Mouse (Mus musculus) liver, postnatal 0 days (tissue): ENCODE results near the gene Itsn2. TPM values are rescaled to one million over a fixed set of nuclear protein-coding genes. Genes with fewer than 3 reads are reported as not detected.

Experiments used
- ATAC-seq: fragments of 200-750 bp; cut with Nextera tagmentation; 2 replicates; pipeline ENCODE4 v1.8.0; 2017; ENCODE audit warnings: mild to moderate bottlenecking, moderate library complexity
- DNase-seq: peaks from one replicate; pipeline ENCODE4 v3.0.0-alpha.2; 2016
- H3K27ac ChIP-seq: fragments of 300-500 bp; sonication (generic); 2 replicates; pipeline ENCODE4 v1.5.1; 2014; ENCODE audit warnings: antibody characterized with exemption, moderate library complexity, mild to moderate bottlenecking, low read depth
- H3K27me3 ChIP-seq: fragments of 300-500 bp; sonication (generic); 2 replicates; pipeline ENCODE4 v1.6.1; 2014; ENCODE audit warnings: low read length, control low read depth, mixed read lengths; ENCODE audit not compliant: insufficient read depth
- H3K36me3 ChIP-seq: fragments of 300-500 bp; sonication (generic); replicated peaks from 2 replicates; pipeline ENCODE4 v1.6.1; 2014; ENCODE audit warnings: mild to moderate bottlenecking, control low read depth, low read length, moderate library complexity, mixed read lengths; ENCODE audit not compliant: insufficient read depth
- H3K4me1 ChIP-seq: fragments of 300-500 bp; sonication (generic); 2 replicates; pipeline ENCODE4 v1.6.1; 2014; ENCODE audit warnings: antibody characterized with exemption, mild to moderate bottlenecking, control low read depth; ENCODE audit not compliant: insufficient read depth
- H3K4me2 ChIP-seq: fragments of 300-500 bp; sonication (generic); 2 replicates; pipeline ENCODE4 v1.6.1; 2014; ENCODE audit warnings: low read depth, mild to moderate bottlenecking, low read length, moderate library complexity, mixed read lengths
- H3K4me3 ChIP-seq: fragments of 300-500 bp; sonication (generic); 2 replicates; pipeline ENCODE4 v1.5.1; 2014; ENCODE audit warnings: low read depth, low read length
- H3K9ac ChIP-seq: fragments of 300-500 bp; sonication (generic); replicated peaks from 2 replicates; pipeline ENCODE4 v1.6.1; 2014; ENCODE audit warnings: mild to moderate bottlenecking, moderate library complexity
- H3K9me3 ChIP-seq: fragments of 300-500 bp; sonication (generic); 2 replicates; pipeline ENCODE4 v1.6.1; 2016; ENCODE audit warnings: mild to moderate bottlenecking, control low read depth, low read length, mixed read lengths
- CTCF ChIP-seq: sonication (generic); IDR thresholded peaks from 2 replicates; pipeline ENCODE4 v1.5.1; 2016; ENCODE audit warnings: antibody characterized with exemption, low read depth
- EP300 ChIP-seq: IDR thresholded peaks from 2 replicates; pipeline ENCODE4 v1.6.1; 2016; ENCODE audit warnings: antibody characterized with exemption, low read depth, mild to moderate bottlenecking
- WGBS: fragments of 180-500 bp; shearing (Covaris S2); extraction: QIAGEN DNeasy Blood & Tissue Kit; methylation state at CpG from one replicate; pipeline ENCODE4 v1.1.7; 2014; ENCODE audit not compliant: insufficient replicate concordance; 5-methylcytosine and 5-hydroxymethylcytosine counted together
- polyA plus RNA-seq: library from polyadenylated mRNA; unstranded; fragments of >200 nt; fragmentation: Nextera tagmentation; extraction: Ambion mirVana; gene quantifications from 2 replicates; pipeline ENCODE4 v1.2.1, GENCODE M21; 2015

Gene Itsn2
- polyA plus RNA-seq, 1 experiment from 2014 or later: 17.5 TPM

DNA sequence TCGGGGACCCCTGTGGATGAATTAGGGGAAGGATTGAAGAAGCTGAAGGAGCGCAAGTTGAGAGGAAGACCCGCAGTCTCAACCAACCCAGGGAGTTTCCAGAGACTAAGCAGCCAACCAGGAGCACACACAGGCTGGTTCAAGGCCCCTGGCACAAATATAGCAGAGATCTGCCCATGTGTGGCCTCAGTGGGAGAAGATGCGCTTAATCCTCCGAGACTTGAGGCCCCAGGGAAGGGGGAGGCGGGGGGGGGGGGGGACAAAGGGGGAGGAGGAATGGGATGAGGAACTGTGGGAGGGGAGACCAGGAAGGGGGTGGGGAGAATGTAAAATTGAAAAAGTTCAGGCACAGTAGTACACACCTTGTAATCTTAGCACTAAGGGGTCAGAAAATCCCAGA lies 37.0 kb upstream of the Itsn2 start:
- H3K27ac ChIP-seq: no peak overlapping the region
- H3K36me3 ChIP-seq: no peaks in the 10 kb centered on the region
- H3K9me3 ChIP-seq: no peaks in the 10 kb centered on the region
- H3K4me2 ChIP-seq: no peak overlapping the region
- no peak overlapping the region for H3K4me3 ChIP-seq
- WGBS: 72% methylated on average over 5 of the region's 6 CpGs
- no peak overlapping the region for H3K9ac ChIP-seq
- no peaks in the 10 kb centered on the region for H3K27me3 ChIP-seq
- no peak for ATAC-seq
- DNase-seq: no peak
- TF ChIP-seq CTCF: no peak
- TF ChIP-seq EP300: no peak
- no peaks in the 10 kb centered on the region for H3K4me1 ChIP-seq

DNA sequence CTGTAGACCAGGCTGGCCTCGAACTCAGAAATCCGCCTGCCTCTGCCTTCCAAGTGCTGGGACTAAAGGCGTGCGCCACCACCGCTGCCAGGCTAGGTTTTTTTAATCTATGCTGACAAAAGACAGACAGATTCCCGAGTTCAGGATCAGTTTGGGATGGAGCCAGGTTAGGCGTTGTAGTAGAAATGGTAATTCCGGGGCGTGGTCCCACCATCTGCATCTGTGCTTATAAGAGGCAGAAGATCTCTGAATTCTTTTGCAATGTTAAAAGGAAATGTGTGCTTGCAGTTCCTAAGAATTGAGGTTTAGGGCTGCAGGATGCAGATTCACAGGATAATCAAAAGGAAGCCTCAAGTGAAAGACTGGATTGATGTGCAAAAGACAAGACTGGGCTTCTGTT lies 35.5 kb upstream of the Itsn2 start:
- no peaks in the 10 kb centered on the region for H3K9me3 ChIP-seq
- no peak overlapping the region for H3K4me2 ChIP-seq
- no peaks in the 10 kb centered on the region for H3K27me3 ChIP-seq
- H3K4me3 ChIP-seq: no peak overlapping the region
- DNase-seq (no peak), ATAC-seq (no peak)
- TF ChIP-seq CTCF: no peak
- no peak for TF ChIP-seq EP300
- H3K4me1 ChIP-seq: no peaks in the 10 kb centered on the region
- no peak overlapping the region for H3K9ac ChIP-seq
- H3K27ac ChIP-seq: no peak overlapping the region
- H3K36me3 ChIP-seq: no peaks in the 10 kb centered on the region
- WGBS: 85% methylated on average over 9 of the region's 9 CpGs

DNA sequence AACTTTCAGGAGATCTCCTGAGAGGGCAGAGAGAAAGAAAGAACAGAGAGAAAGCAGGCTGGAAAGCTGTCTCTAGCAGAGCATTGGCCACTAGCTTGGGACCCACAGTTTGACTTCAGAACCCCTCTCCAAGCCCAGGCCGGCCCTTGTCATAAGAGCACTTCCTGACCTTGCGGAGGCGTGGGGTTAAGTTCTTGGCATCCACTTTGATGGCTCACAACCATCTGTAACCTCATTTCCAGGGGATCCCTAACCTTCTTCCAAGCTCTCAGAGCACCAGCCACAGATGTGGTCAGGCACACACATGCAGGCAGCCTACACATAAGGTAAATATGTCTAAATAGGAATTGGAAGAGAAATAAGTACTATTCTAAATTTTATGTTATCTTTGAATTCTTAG lies 35.0 kb upstream of the Itsn2 start:
- TF ChIP-seq CTCF (no peak), EP300 (no peak)
- Histone ChIP-seq H3K27me3 (no peaks in the 10 kb centered on the region), H3K36me3 (no peaks in the 10 kb centered on the region), H3K9me3 (no peaks in the 10 kb centered on the region), H3K27ac (no peak overlapping the region), H3K4me1 (no peaks in the 10 kb centered on the region), H3K4me3 (no peak overlapping the region), H3K9ac (no peak overlapping the region), H3K4me2 (no peak overlapping the region)
- 62% methylated on average over 3 of the region's 3 CpGs for WGBS
- no peak for ATAC-seq
- DNase-seq: no peak

DNA sequence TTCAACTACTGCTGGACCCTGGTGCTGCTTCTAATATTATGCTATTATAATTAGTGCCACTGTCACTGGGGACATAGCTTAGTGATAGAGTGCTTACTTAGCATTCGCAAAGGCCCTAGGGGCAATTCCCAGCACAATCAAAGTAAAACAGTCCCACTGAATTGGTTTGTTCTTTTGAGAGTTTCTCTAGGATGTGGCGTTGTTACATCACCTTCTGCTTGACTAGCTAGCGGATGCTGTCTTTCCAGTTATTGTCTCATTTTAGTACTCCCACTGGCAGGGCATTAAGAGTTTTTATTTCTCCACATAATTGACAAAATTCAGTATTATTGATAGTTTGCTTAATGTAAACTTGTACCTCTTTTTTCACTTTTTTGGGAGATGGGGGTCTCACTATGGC lies 34.4 kb upstream of the Itsn2 start:
- Histone ChIP-seq H3K36me3 (no peaks in the 10 kb centered on the region), H3K4me2 (no peak overlapping the region), H3K9ac (no peak overlapping the region), H3K4me3 (no peak overlapping the region), H3K27ac (no peak overlapping the region), H3K4me1 (no peaks in the 10 kb centered on the region), H3K27me3 (no peaks in the 10 kb centered on the region), H3K9me3 (no peaks in the 10 kb centered on the region)
- TF ChIP-seq EP300: no peak
- no peak for TF ChIP-seq CTCF
- no peak for ATAC-seq
- DNase-seq: no peak
- WGBS: 93% methylated on average over 3 of the region's 3 CpGs

DNA sequence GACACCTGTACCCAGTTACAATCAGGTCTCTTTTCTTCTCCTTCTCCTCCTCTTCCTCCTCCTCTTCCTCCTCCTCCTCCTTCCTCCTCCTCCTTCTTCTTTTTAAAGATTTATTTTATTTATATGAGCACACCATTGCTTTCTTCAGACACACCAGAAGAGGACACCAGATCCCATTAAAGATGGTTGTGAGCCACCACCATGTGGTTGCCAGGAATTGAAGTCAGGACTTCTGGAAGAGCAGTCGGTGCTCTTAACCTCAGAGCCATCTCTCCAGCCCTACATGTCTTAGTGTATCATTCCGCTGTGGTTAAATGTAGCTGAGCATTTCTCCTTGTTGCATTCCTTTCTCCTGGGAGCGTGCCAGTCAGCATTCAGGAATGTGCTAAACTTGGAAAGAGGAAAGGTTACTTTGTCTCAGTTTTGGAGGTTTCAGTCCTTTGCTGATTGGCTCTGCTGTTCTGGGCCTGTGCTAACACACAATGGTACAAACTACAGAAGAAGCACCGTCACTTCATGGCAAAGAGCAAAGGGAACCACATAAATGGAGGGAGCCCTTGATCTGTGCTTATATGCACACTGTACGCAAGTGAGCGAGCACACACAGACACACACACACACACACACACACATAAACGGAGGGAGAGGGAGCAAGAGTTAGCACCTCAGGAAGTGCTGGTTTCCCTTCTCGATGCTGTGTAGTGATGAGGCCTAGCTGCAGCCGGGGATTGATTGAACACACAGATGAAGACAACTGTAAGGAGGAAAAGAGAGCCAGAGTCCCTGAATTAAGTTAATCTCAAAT lies 33.8 kb upstream of the Itsn2 start:
- Histone ChIP-seq H3K4me1 (no peaks in the 10 kb centered on the region), H3K4me3 (no peak overlapping the region), H3K36me3 (no peaks in the 10 kb centered on the region), H3K9ac (no peak overlapping the region), H3K27me3 (no peaks in the 10 kb centered on the region), H3K4me2 (no peak overlapping the region), H3K9me3 (no peaks in the 10 kb centered on the region), H3K27ac (no peak overlapping the region)
- TF ChIP-seq EP300 (no peak), CTCF (no peak)
- 57% methylated on average over 9 of the region's 9 CpGs for WGBS
- ATAC-seq: no peak
- no peak for DNase-seq

DNA sequence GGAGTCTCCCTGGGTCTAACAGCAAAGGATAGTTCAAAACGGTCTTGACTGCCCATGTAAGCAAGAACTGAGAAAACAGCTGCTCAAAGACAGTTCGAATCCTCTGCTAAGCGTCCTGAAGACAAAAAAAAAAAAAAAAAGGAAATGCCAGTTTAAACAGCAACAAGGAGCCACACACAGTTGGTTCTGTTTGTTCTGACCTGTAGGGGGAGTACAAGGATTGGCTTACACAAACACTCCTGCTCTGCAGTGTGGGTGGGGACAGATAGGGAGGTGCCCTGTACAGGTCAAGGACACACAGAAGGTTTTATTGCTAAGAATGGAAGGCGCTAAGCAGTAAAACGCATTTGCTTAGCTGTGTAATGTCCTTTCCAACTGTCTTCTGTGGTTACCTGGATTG lies 20.6 kb upstream of the Itsn2 start:
- Histone ChIP-seq H3K9ac (no peak overlapping the region), H3K4me3 (no peak overlapping the region), H3K4me2 (no peak overlapping the region), H3K36me3 (no peaks in the 10 kb centered on the region), H3K4me1 (0 out of 2 replicates have a peak, but pooled peaks cover 3% of the 10 kb centered on the region), H3K9me3 (no peaks in the 10 kb centered on the region), H3K27ac (no peak overlapping the region), H3K27me3 (no peaks in the 10 kb centered on the region)
- DNase-seq (peak; percentile 36), ATAC-seq (peak; percentile 81)
- TF ChIP-seq EP300 (no peak), CTCF (peak; percentile 83)
- 19% methylated on average over 5 of the region's 5 CpGs for WGBS

DNA sequence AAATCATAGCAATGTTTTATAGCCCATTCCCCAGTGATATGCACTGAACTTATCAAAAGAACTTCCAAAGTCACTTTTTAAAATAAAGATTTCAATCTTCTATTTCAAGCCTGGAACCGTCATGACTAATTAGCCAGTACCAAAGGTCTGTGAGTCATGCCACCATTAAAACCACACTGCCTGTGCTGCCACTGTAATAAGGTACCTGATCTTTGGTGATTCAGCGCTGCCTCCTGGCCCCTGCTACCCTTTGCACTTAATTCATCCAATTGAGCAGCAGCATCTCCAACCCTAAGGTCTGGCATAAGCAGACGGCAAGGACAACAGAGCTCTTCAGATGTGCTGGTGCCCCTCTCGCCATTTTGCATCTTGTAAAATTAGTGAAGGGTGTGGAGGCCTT lies 18.4 kb upstream of the Itsn2 start:
- no peak overlapping the region for H3K9ac ChIP-seq
- no peak overlapping the region for H3K4me3 ChIP-seq
- TF ChIP-seq EP300 (no peak), CTCF (no peak)
- no peaks in the 10 kb centered on the region for H3K27me3 ChIP-seq
- no peaks in the 10 kb centered on the region for H3K36me3 ChIP-seq
- 77% methylated on average over 4 of the region's 4 CpGs for WGBS
- no peaks in the 10 kb centered on the region for H3K9me3 ChIP-seq
- H3K4me2 ChIP-seq: no peak overlapping the region
- DNase-seq: no peak
- 0 out of 2 replicates have a peak, but pooled peaks cover 3% of the 10 kb centered on the region for H3K4me1 ChIP-seq
- H3K27ac ChIP-seq: no peak overlapping the region
- no peak for ATAC-seq
